Mouse (Mus musculus) CD4-positive helper T cell, adult 2 months (primary cell): ENCODE results near the gene Cyb5r2.

Experiments
- DNase-seq: peaks from one replicate; pipeline ENCODE4 v3.0.0-alpha.2; 2012; ENCODE audit warnings: low read depth, missing footprints, low spot score

Gene Cyb5r2

GRCm38 (mm10) chr7:107757308-107758151 is at the start of gene Cyb5r2:
Gene Cyb5r2 (minus strand): TSS chr7:107758032.
- DNase-seq: no peak

GRCm38 (mm10) chr7:107802138-107802537 is 44.3 kb upstream of the Cyb5r2 start:
- no peak for DNase-seq

DNA sequence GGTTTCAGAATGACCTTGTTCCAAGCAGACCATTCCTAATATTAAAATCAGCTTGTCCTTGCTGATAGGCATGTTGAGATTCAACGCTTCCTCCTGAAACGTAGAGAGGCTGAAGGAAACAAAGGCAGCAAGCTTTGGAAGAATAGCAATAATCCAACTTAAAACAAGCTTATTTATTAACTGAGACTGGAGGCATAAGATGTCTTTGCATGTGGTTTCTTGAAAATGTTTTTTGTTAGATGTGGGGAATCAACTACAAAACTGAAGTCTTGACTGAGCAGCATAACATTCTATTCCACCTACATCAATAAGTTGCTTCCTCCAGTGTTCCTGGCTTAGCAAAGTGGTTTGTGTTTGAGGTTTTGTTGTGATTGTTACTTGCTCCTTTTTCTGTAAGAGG is 43.3 kb upstream of the Cyb5r2 start, which contains the start of gene Ovch2:
Gene Ovch2 (minus strand): TSS at position 101 of the 400 bp plus-strand sequence.
- DNase-seq: no peak

DNA sequence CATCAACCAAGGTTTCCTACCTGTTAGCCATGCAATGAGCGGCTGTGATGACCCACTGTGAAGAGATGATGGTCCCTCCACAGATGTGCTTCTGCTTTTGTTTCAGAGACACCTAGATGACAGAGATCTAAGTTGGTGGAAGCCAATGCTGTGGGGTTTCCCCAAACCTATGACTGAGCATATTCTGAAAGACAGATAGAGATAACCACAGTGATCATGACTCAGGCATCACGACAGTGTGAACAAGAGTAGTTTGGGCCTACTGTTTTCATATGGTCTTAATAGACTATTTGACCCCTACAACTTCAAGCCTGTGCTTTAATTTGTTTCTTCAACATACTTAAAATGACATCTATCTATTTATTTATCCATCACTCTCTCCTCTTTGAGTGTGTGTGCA is 38.7 kb upstream of the Cyb5r2 start:
- DNase-seq: no peak

DNA sequence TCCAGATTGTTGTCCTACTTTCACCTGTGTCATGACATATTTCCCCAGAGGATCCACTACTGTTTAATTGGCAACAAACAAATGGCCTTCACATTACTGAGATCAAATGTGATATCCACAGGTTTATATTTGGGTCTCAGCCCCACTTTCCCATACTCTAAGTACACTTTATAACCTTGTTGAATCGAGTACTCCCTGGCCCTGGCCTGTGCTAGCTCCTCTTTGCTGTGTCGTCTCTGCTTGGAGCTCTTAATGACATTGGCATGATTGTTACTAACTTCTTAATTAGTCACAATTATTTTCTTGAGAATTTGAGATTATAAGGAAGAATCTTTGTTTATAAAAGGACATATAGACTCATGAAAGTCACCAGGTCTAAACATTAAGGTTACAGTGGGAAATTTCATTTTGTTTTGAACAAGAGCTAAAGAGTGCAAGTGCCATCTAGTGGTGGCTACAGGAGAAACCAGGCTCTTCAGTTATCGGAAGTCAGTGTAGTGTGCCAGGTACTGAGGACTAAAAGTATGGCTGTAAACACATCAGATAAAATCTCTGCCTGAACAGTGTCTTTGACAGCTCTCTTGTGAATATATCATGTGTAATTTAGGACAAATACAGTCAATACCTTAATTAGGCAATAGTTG is 30.3 kb upstream of the Cyb5r2 start:
- peak; percentile 7 for DNase-seq

DNA sequence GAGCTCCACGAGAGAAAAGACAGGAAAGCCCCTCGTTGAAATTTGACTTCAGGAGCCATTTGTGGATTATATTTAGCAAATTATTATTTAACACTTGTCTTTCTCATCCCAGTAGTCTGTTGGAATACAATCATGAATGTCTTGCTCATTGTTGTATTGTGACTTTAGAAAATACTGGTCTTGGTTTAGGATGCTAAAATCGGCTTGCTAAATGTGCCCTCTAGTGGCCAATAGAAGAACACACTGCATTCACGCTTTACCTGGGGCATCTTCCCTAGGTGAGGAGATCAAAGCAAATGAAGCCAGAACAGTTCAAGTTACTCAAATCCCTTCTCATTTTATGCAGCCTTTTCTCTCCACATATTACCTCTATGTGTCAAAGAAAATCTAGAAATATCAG is 21.8 kb upstream of the Cyb5r2 start:
- no peak for DNase-seq

DNA sequence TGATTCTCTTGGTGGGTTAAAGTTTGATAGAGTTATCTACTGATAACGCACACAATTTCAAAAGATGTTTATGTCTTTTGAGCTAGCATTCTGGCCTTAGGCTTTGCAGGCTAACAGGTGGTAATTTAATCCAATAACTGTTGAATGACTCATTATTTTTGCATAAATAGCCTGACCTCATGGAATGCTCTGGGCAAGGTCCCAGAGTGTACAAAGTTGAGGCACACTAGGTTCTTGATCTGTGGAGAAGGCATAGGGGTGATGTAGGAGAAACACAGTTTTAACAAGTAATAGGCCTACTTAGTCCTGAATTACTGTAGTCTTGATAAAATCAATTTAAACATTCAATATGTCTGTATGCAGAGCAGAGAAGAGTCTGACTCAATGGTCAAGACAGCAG is 20.4 kb upstream of the Cyb5r2 start:
- DNase-seq: no peak

GRCm38 (mm10) chr7:107770812-107771211 is 13.0 kb upstream of the Cyb5r2 start:
- no peak for DNase-seq

DNA sequence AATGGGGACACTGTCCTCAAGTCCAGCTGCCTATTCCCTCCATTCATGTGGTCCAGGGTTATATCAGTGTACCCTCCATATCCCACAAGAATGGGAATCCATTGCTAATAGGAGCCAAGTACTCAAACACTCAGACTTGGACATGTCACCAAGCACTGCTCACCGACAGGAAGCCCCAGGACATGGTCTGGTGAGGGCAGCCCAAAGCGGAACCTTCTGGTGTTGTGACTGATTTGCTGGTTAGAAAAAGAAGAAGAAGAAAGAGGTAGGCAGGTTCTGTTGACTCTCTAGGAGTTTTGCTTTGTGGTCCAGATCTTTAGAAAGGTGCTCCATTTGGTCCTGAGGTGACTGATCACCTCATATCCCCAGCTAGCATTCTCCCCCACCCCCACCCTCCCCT is 1.1 kb downstream of the Cyb5r2 start:
- no peak for DNase-seq

DNA sequence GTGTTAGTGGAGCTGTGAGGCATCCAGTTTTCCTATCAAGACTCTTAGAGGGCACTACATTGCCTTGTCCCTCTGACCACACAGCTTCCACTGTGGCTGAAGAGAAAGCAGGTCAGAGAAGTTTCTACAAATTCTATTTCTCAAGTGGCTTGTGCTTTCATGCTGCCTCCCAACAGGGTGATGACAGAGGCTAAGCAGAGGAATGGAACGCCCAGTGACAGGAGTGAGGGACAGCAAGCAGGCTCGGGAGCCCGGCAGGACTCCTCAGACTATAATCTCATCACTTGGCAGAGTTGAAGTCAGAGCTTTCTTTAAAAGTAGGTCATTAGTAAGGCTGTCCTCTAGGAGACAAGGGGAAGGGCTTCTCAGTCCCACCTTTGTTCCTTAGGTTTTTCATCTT is 1.9 kb downstream of the Cyb5r2 start:
- DNase-seq: no peak

- DNase-seq: no peak
These were observed 5.8 kb downstream of the Cyb5r2 start for GRCm38 (mm10) chr7:107752031-107752520.

DNA sequence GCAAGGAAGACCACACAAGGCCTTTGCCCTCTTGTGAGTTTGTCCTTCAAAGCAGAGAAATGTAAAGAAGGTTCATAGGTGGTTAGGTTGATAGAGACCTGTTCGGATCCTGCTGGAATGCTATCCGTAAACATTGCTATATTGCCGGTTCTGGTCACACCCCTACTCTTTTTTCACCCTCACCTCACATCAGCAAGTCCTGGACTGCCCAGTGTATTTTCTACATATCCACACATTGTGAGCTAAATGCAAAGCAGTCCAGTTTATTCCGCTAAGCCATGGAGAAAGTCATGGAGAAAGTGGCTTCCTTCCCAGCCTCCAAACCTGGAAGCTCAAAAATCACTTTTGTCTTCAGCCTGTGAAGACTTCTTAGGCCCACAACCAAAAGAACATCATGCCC is 8.1 kb downstream of the Cyb5r2 start:
- no peak for DNase-seq

DNA sequence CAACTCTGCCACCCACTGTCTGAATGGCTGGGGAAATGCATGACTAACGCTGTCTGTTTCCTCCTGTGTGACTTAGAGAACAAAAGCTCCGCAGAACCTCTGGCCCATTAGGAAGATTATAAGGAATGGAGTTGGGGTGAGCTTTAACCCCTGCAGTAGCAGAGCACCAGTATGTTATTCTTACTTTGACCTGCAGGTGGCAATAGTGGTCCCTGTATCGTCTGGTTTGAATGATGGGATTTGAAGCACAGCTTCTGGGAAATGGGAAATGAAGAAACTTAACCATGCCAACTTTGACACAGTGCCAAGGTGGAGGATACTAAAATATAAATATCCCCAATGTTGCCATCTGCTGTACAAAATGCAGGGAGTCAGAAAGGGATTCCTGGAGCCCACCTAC is 8.6 kb downstream of the Cyb5r2 start:
- peak; percentile 33 for DNase-seq

GRCm38 (mm10) chr7:107747954-107748353 is 9.9 kb downstream of the Cyb5r2 start:
- DNase-seq: peak; percentile 58

DNA sequence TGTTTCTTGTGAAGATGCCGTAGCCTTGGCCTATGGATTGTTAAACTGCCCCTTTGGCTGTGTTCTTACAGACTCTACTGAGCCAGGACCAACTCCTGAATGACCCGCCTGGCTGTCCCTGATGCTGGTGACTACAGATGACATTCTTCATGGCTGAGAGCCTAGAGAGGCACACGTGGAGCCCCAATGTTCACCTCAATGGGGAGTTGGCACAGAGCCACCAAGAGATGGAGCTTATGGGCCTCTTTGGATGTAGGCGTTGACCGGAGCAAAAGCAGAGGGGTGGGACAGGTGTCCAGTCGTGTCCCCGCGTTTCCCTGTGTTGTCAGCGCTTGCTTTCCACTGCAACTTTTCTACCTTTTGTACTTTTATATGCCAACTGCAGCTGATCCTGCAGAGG is 10.4 kb downstream of the Cyb5r2 start:
- no peak for DNase-seq

GRCm38 (mm10) chr7:107746036-107746435 is 11.8 kb downstream of the Cyb5r2 start:
- no peak for DNase-seq

- DNase-seq: no peak
These were observed 12.7 kb downstream of the Cyb5r2 start for GRCm38 (mm10) chr7:107745111-107745510.

- DNase-seq: no peak
These were observed 13.4 kb downstream of the Cyb5r2 start for GRCm38 (mm10) chr7:107744454-107744853.

DNA sequence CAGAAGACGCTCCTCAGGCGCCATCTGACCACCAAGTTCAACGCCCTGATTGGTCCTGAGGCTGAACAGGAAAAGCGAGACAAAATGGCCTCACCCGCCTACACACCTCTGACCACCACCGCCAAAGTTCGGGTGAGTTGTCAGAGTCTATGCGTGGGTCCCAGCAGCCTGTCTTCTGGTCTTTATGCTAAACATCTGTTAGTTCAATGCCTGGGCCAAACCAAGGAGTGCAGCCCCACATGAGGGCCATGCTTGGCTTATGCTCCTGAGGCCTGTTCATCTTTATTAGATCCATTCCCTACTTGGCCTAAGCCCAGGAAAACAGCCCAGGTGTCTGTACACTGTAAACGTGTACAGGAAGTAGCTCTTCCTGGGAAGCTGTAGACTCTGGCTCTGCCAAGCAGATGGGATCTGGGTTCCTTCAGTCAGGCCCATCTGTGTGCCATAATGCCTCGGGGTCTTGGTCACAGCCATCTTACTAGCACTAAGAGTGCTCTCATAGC is 14.8 kb downstream of the Cyb5r2 start:
- no peak for DNase-seq

GRCm38 (mm10) chr7:107738726-107739125 is 19.1 kb downstream of the Cyb5r2 start:
- no peak for DNase-seq

- DNase-seq: no peak
These were observed 24.7 kb downstream of the Cyb5r2 start for GRCm38 (mm10) chr7:107733162-107733561.

GRCm38 (mm10) chr7:107730587-107730986 is 27.2 kb downstream of the Cyb5r2 start:
- no peak for DNase-seq

DNA sequence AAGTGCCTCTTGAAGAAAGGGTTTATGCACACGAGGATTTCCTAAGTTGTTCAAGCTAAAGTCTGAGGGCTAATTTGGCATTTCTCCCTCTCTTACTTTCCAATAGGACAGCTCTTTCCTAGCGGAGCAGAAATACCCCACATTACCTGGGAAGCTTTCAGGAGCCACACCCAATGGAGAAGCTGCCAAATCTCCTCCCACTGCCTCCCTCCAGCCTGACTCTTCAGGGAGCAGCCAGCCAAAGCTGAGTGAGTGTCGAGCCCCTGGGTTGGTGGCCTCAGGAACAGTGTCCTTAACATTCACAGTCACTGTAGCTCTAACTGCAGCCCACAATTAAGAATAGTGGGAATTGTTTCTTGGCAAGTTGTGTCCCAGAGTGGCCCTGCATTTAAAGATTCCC is 30.3 kb downstream of the Cyb5r2 start:
- no peak for DNase-seq
